Mouse (Mus musculus) spleen, adult 2 months (tissue): Measurements from ENCODE around the gene 4930556J24Rik.

Experiments
- CTCF ChIP-seq: fragments of 200-500 bp; IDR thresholded peaks from 2 replicates; pipeline ENCODE4 v1.5.1; 2011; ENCODE audit warnings: mild to moderate bottlenecking, inconsistent platforms; ENCODE audit not compliant: insufficient read depth, insufficient read length, insufficient replicate concordance; ENCODE audit errors: extremely low read depth
- POLR2A ChIP-seq: fragments of 200-500 bp; IDR thresholded peaks from 2 replicates; pipeline ENCODE4 v1.6.1; 2011; ENCODE audit warnings: low read depth, low read length, inconsistent platforms

DNA sequence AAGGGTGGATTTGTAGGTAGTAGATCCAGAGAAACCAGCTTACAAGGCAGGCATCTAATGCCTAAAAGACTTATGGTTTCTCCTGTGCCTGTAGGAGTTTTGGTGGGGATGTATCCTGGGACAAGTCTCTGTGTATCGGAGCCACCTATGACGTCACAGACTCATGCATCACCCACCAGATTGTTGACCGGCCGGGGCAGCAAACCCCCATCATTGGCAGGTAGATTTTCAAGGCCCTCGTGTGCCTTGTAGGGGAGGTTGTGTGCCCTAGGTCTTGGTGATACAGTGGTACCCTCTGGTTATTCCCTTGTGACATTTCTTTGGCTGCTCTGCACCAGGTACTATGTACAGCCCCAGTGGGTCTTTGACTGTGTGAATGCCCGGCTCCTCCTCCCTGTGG is at the start of gene 4930556J24Rik:
- TF ChIP-seq POLR2A (no peak), CTCF (no peak)
